Mouse (Mus musculus) forelimb bud, embryonic 11.5 days (tissue): ENCODE measurements around the gene Kcnh2.

ENCODE experiments used
- DNase-seq: peaks from one replicate; pipeline ENCODE4 v3.0.0-alpha.2; 2012; ENCODE audit warnings: low read depth, low spot score

Kcnh2 gene

GRCm38 (mm10) chr5:24346313-24346712 lies 5.1 kb downstream of the Kcnh2 start:
- no peak for DNase-seq

DNA sequence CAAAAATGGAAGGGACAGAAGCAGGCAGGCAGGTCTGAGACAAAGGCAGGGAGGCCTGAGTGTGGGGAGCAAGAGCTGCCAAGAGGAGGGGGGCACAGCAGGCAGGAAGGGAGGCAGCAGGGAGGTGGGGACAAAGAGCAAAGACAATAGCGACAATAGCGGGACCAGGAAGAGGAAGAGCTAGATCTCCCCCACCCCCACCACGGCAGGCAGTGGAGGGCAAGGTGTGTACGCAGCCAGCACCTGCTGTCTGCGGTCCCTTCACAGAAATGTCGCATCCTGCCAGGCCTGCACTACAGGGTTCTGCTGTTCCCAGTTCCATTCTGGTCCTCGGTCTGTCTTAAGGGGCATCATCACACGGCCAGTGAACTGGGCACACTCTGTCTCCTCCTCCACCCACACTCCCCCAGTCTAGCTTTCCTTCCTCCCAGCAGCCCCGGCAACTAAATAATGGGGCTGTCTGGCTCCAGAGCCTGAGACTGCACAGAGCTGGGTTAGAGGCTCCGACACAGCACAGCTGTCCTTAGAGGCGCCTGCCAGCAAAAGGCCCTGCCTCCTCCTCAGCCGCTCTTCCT lies 6.8 kb downstream of the Kcnh2 start:
- DNase-seq = no peak

DNA sequence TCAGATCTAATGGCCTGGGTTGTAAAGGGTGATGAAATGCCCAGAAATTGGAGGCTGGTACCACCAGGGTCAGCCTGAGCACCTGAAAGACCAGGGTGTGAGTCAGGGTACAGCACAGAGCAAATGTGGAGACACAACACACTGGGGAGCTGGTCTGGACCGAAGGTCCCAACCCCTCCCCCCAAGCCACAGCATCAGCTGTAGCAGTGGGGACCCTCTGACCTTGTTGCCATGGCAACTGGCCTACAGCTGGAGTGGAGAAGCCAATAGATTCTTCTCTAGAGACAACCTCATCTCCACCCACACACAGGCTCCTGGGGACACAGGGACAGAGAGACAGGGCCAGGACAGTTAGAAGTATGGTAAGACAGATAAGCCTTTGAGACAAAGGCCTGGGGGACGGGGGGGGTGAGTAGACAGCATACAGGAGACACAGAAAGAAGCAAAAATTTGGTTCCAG lies 7.4 kb downstream of the Kcnh2 start:
- DNase-seq = peak; percentile 39

DNA sequence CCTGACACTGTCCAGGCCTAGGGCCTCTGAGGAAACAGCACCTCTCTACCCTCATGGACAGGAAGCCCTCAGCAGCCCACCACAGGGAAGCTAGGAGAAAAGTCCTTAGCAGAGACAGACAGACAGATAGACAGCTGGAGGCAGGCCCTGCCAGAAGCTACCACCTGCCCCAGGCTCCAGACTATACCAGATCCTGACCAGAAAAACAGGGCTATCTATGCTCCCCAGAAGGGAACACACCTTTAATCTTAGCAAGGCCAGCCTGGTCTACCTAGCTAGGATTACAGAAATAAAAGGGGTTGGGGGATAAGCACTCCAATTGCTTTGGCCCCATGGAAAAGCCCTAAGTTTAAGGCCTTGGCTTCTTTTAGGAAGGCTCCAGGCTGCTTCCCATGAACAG lies 8.0 kb downstream of the Kcnh2 start:
- DNase-seq = no peak

GRCm38 (mm10) chr5:24342966-24343365 lies 8.4 kb downstream of the Kcnh2 start:
- DNase-seq = no peak

DNA sequence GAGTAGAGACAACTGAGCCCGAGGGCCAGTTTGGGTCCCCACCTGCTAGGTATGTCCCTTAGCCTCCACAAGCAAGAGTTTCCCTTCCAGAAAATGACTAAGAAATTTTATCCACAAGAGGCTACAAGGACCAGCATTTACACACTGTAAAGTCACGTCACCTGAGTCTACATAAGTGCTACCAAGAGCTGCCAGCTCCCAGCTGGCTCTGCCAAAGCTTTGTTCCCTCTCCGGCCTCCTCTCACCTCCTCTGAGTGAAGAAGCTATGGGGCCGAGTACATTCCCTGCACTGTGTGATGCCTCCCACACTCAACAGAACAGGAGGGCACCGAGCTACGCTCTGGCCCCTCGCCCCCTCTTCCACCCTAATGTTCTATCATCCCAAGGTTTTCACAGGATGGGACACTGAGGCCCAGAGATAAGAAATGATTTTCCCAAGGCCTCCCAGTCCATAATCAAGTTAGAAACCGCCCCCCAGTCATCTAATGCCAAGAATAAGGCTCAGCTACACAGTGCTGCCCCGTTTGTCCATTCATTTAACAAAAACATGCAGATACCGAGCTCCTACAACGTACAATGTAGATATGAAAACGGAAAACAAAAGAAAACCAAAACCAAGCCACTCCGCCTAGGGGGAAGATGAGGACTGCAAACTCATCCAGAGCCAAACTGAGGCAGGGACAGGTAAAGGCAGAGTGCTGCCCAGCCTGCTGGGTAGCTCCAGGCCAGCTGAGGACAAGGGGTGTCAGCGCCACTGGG lies 9.0 kb downstream of the Kcnh2 start:
- no peak for DNase-seq

DNA sequence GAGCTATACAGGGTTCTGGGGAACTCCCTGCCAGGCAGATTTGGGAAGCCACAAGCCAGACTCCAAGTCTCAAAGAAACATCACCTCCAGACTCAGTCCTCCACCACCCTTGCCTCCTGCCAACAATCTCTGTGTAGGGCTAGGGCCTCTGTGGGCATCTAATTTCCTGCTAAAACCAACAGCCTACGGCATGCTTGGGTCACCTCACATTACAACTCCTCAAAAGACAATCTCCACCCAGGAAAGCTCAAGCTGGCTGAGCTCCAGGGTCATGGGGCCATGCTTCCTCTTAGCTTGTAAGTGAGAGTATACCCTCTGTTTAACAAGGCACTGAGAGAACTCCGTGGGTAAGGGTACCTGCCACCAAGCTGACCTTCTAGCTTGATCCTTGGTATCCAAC lies 13.6 kb downstream of the Kcnh2 start:
- no peak for DNase-seq

DNA sequence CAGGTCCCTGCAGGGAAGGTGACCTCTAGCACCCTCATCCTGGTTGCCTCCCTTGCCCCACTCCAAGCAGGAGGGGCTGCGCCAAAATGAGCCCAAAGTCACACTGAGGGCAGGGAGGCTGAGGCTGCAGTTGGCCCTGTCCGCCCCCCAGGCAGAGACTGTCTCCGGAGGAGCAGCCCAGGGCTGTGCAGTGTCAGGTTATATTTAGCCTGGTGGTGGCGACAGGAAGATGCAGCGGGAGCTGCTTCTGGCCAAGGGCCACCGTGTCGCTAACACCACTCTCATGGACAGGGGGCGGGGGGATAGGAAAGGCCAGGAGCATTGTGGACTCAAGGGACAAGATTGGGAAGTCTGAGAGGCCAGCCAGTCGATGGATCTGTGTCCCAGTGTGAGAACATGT lies 14.0 kb downstream of the Kcnh2 start:
- no peak for DNase-seq

DNA sequence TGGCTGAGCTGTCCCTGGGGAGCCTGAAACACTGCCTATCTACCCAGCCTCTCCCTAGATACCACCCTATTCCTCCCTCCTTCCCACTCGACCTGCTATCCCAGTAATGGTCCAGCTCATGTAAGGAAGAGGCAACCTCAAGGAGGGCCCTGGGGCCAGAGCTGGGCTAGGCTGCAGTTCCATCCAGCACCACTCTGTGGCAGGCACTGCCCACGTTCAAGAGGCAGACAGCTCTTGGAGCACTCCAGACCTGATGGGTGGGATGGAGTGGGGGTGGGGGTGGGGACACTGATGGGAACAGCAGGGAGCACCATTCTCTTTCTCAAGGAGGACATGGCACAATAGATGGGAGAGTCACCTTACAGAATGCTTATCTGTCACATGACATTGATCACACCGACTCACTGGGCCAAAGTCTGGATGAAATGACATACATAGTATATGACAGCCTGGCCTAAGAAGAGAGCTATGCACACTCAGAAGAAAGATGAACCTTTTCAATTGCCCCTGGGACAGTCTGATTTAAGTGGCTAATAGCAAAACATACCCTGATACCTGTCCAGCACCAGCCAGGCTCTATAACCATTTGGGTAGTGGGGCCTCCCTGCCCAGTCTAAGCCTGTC lies 15.4 kb downstream of the Kcnh2 start:
- peak; percentile 30 for DNase-seq

GRCm38 (mm10) chr5:24334749-24335148 lies 16.7 kb downstream of the Kcnh2 start:
- no peak for DNase-seq

GRCm38 (mm10) chr5:24332401-24332800 lies 19.0 kb downstream of the Kcnh2 start:
- DNase-seq = no peak

- DNase-seq = no peak
Observed at GRCm38 (mm10) chr5:24329965-24330298, 21.5 kb downstream of the Kcnh2 start.

DNA sequence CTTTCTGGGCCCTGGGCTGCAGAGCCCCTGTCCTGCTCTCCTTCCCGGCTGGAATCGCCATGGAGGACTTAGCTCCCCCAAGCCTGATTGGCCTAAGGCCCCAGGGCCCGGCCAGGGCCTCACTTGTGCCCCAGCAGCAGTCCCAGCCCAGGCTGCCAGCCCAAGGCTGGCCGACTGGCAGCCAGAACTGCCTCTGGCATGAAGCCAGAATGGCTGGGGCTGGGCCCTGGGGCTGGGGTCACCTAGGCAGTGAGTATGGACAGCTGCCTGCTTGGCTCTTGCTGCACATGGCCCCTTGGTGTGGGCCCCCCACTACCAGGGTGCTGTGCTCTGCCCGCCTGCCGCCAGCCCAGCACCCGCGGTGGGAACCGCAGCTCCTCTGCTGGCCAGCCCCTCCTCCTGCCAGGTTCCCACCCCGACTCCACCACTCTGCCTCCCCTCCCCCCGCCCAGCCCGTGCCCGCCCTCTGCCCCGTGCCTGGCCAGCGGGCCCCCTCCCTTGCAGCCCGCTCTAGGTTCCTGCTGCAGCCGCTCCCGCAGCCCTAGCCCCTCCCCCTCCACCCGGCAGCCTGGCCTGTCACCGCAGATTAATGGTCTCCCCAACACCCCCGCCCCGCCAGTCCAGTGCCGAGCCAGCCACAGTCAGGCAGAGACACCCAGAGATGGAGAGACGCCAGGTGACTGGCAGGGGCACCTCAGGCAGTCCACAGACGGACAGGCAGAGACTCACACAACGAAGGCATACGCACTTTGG lies 22.0 kb downstream of the Kcnh2 start:
- DNase-seq = peak; percentile 58

- no peak for DNase-seq
Observed at GRCm38 (mm10) chr5:24328813-24329211, 22.6 kb downstream of the Kcnh2 start.

DNA sequence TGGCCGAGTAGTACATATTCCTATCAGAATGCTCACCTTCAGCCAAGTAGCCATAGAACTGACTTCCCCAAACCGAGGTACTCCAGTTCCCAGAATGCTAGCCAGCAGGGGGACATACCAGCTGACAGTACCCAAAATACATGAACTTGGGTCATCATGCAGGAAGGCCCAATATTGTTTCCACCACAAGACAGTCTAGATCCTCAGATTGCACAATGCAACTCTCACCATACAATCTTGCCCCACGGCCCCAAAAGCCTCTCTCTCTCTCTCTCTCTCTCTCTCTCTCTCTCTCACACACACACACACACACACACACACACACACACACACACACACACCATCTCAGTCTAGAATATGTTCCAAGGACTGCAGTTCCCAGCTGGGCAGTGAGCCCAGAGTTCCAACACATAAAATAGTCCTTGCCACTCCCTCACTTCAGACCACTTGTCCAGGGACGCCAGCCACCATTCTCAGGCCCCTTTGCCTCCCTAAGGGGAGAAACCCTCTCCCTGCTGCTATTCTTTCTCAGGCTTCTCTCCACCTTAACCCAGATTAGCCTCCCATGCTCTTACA lies 24.5 kb downstream of the Kcnh2 start:
- no peak for DNase-seq

DNA sequence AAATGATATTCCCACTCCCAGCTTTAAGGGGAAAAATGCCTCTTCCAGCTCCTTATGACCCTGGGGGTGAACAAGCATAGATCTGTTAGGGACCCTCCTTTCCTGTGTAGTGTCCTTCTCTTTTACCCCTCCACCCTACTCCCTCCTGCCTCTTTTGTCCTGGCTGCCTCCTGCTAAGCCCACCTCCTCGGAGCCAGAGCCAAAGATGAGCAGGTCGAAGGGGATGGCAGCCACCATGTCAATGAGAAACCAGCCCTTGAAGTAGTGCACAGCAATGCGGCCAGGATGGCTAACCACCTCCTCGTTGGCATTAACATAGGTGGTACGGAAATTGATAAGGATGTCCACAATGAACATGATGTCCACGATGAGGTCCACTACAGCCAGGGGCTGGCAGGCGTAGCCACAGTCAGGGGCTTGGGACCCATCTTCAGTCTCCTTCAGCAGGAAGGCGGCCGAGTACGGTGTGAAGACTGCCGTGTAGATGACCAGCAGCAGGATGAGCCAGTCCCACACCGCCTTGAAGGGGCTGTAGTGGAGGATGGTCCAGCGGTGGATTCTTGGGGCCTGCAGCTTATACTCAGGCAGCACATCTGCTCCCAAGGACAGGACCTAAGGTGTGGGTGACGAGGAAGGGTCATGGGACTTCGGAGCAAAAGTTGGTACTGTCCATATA lies 25.1 kb downstream of the Kcnh2 start:
- no peak for DNase-seq

DNA sequence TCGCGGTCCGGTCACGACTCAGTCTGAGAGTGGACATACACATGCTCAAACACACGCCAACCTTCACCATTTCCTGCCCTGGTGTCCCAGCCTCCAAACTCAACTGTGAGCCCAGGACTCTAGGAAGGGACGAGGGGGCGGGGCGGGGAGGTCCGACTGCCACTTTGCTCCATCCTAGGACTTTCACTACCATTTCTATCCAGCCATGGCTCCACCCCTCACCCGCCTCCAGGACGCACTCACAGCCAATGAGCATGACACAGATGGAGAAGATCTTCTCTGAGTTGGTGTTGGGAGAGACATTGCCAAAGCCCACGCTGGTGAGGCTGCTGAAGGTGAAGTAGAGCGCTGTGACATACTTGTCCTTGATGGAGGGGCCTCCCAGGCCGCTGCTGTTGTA lies 26.2 kb downstream of the Kcnh2 start:
- no peak for DNase-seq

DNA sequence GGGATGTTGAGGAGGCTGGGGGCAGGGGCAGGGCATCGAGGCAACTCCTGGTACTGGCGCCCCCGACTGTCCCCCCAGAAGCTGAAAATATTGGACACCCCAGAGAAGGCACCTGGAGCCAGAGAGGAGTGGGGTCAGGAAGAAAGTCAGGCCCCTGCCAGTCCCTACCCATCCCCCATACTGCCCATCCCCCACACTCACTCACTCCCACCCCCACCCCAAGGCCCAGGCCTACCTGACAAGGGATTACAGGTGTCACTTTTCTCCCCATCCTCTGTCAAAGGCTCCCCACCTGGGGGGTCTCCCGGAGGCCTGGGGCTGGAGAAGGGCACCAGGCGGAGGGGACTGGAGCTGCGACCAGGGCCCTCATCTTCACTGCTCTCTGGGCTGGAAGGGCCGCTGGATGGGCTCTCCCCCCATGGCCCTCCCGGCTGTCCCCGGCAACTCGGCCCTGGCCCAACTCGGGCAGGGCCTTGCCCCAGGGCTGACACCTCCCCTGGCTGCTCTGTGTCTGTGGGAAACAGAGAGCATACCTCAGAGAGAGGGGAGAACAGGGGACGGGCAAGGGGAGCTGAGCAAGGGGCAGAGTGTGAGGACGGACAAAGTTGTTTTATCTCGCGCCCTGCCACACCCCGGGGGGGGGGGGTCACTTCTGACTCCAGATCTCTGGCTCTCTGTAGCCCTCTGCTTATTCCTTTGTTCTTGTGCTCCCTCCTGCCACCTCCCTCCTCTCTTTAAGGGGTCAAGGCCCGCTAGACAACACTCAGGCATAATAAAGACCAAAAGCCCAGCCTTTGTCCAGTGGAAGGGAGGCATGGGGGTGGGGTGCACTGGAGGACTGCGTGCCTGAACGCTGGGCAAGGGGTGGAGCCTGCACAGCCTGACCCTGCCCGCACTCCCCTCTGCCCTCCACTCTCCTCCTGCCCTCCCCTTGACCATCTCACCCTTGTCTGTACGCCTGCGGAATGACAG lies 29.4 kb downstream of the Kcnh2 start:
- peak; percentile 23 for DNase-seq

DNA sequence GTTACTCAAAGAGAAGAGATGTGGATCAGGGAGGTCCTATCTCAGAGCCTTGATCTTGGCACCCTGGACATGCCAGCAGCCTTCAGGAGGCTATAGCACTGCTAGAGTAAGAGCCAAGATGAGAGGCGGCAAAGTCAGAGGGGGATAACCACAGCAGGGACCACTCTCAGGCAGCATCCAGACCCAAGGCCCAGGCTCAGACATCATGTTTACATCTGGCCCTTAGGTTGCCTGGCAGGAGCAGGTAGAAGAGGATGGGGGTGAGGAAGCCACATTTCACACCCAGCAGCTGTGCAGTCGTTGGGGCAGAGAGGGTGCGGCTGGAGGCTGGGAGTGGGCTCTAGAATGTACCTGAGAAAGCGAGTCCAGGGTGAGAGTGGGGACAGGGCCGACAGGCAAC lies 30.5 kb downstream of the Kcnh2 start:
- DNase-seq = no peak

GRCm38 (mm10) chr5:24320467-24320813 lies 31.0 kb downstream of the Kcnh2 start:
- DNase-seq = no peak
